Mouse (Mus musculus): ENCODE data around the gene Btbd35f30. TPM values are rescaled to one million over a fixed set of nuclear protein-coding genes. Genes with fewer than 3 reads are reported as not detected.

Gene Btbd35f30
- polyA plus RNA-seq (2015; fragmentation: Illumina TruSeq; extraction: RNeasy Lipid Tissue Mini Kit (QIAGEN cat#74804); ENCODE audit: low read depth, low replicate concordance) = not detected

GRCm38 (mm10) chrX:32894325-32894724, at the start of gene Btbd35f30:
Gene Btbd35f30, plus strand, starts transcription at chrX:32894625.

GRCm38 (mm10) chrX:32941468-32941867, 47.0 kb downstream of the Btbd35f30 start, which contains the start of gene Gm21789:
Gene Gm21789, plus strand, starts transcription at chrX:32941768.

Other genes starting within 250 kb of the Btbd35f30 start
- not detected for gene Gm5926, start 243.9 kb upstream of the Btbd35f30 start, polyA plus RNA-seq (2015; fragmentation: Illumina TruSeq; extraction: RNeasy Lipid Tissue Mini Kit (QIAGEN cat#74804); ENCODE audit: low read depth, low replicate concordance)
- gene Btbd35f21, start 168.5 kb upstream of the Btbd35f30 start, polyA plus RNA-seq (2015; fragmentation: Illumina TruSeq; extraction: RNeasy Lipid Tissue Mini Kit (QIAGEN cat#74804); ENCODE audit: low read depth, low replicate concordance) = not detected
- not detected for gene Gm21789, start 47.1 kb downstream of the Btbd35f30 start, polyA plus RNA-seq (2015; fragmentation: Illumina TruSeq; extraction: RNeasy Lipid Tissue Mini Kit (QIAGEN cat#74804); ENCODE audit: low read depth, low replicate concordance)
- gene Btbd35f5, start 79.3 kb downstream of the Btbd35f30 start, polyA plus RNA-seq (2015; fragmentation: Illumina TruSeq; extraction: RNeasy Lipid Tissue Mini Kit (QIAGEN cat#74804); ENCODE audit: low read depth, low replicate concordance) = not detected